Mouse (Mus musculus): ENCODE data around the gene Gm28308. TPM values are rescaled to one million over a fixed set of nuclear protein-coding genes. Genes with fewer than 3 reads are reported as not detected.

The Gm28308 gene
- polyA plus RNA-seq (2016; fragmentation: Nextera tagmentation; extraction: Ambion mirVana): not detected in 2 replicates

- 2% methylated on average over 38 of the region's 38 CpGs for WGBS
These were observed at the start of gene Gm28308, which contains the start of gene Hoxa3 for GRCm38 (mm10) chr6:52213119-52213986. Gene Gm28308, minus strand, starts transcription at chr6:52213339. Gene Hoxa3, minus strand, starts transcription at chr6:52213336.

DNA sequence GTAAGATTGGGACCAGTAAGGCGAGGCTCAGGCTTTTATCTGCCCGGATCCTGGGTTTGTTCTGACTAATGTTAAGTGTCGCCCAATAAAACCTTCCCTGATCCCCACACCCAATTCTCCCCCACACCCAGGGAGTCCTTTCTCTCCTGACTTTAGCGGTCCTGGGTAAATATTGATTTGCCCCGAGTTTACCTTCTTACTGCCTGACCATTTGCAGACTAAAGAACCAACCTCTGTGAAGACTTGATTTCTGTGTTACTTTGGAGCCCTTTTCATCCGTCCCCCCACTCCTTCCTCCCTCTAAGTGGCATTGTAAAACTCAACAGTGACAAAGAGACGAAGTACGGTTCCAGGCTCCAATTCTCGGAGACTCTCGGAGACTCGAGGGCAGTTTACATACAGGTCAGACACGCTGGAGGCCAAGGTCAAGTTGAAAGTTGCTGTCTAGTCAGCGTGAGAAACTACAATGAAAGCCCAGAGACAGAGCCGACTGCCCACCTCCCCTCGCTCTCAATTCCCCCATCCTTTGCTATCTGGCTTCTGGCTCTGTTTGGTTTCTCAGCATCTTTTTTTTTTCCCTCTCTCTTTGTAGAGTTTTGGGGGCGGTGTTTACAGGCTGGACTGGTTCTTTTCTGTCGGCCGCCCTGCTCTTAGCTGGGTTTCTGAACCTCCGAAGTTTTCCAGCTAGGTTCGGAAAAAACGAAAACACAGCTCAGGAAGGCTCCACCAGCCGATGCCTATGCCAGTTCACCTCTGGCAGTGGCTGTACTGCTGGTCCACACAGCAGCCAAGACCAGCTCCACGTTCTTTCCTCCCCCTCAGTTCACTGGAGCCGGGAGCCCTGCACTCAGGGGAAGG, 49.6 kb upstream of the Gm28308 start:
- H3K27me3 ChIP-seq (ENCODE audit: insufficient read depth, poor library complexity, severe bottlenecking): peaks cover 97% of the 10 kb centered on the region
- peaks cover 14% of the 10 kb centered on the region for H3K4me1 ChIP-seq
- DNase-seq (ENCODE audit: low spot score): peak; percentile 75
- WGBS: 1% methylated on average over 24 of the region's 24 CpGs
- no peak overlapping the region for H3K4me3 ChIP-seq
- no peak overlapping the region for H3K27ac ChIP-seq
- no peaks in the 10 kb centered on the region for H3K36me3 ChIP-seq
- no peaks in the 10 kb centered on the region for H3K9me3 ChIP-seq

More at GRCm38 (mm10) chr6:52213119-52213986, at the start of gene Gm28308, which contains the start of gene Hoxa3:
- Histone ChIP-seq H3K9me3 (no peaks in the 10 kb centered on the region), H3K36me3 (no peaks in the 10 kb centered on the region), H3K4me3 (peak within 1 kb of the TSS; percentile 45), H3K27ac (no peak within 1 kb of the TSS), H3K27me3 (ENCODE audit: insufficient read depth, poor library complexity, severe bottlenecking) (peaks cover 100% of the 10 kb centered on the region), H3K4me1 (peaks cover 37% of the 10 kb centered on the region)
- peak; percentile 77 for DNase-seq (ENCODE audit: low spot score)

- 2% methylated on average over 9 of the region's 9 CpGs for WGBS
- Histone ChIP-seq H3K27ac (no peak overlapping the region), H3K27me3 (ENCODE audit: insufficient read depth, poor library complexity, severe bottlenecking) (peaks cover 98% of the 10 kb centered on the region), H3K9me3 (no peaks in the 10 kb centered on the region), H3K4me3 (no peak overlapping the region), H3K4me1 (peaks cover 14% of the 10 kb centered on the region), H3K36me3 (no peaks in the 10 kb centered on the region)
- peak; percentile 72 for DNase-seq (ENCODE audit: low spot score)
These were observed 48.8 kb upstream of the Gm28308 start for GRCm38 (mm10) chr6:52261751-52262462.

DNA sequence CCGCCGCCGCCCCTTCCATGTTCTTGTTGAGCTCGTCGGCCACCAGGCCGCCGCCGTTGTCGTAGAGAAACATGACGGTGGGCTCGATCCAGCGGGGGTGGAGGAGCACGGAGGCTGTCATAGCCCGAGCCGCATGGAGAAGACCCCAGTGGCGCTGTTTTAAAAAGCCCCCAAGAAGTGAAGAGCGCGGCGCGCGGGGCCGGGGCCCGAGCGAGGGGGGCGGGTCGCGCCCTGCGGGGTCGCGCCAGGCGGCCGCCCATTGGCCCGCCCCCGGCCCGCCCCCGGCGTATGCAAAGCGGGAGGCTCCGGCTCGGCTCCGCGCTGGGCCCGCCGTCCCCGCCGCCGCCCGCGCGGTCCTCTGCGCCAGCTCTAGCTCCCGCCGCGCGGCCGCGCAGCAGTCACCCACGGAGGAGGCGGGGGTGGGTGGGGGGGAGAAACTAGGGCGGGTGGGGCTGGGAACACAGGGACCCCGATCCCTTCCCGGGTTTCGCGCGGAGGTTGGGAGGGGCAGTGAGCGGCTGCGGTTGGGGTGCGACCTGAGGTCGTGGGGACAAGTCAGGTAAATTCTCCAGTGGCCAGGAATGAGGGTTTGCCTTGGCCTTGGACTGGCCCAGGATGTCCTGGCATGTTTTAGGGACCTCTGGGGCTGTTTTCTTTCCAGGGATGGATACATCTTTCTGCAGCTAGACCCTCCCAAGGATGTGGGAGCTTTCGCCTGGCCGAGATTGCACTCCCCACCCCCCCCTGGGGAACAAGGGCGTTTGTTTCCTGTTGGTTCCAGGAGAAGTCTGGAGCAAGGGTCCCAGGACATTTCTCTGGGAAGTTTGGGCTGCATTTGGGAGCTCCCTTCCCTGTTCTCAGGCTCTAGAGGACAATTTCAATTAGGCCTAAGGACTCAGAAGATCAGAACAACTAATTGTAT, 47.8 kb upstream of the Gm28308 start, which contains the start of gene Hoxa13:
Gene Hoxa13, minus strand, starts transcription at position 227 of the 922 bp plus-strand sequence.
- Histone ChIP-seq H3K27me3 (ENCODE audit: insufficient read depth, poor library complexity, severe bottlenecking) (peaks cover 98% of the 10 kb centered on the region), H3K4me3 (peak within 1 kb of the TSS; percentile 58), H3K27ac (no peak within 1 kb of the TSS), H3K36me3 (no peaks in the 10 kb centered on the region), H3K9me3 (no peaks in the 10 kb centered on the region), H3K4me1 (peaks cover 14% of the 10 kb centered on the region)
- WGBS: under 1% methylated on average over 71 of the region's 72 CpGs
- DNase-seq (ENCODE audit: low spot score): peak; percentile 80

DNA sequence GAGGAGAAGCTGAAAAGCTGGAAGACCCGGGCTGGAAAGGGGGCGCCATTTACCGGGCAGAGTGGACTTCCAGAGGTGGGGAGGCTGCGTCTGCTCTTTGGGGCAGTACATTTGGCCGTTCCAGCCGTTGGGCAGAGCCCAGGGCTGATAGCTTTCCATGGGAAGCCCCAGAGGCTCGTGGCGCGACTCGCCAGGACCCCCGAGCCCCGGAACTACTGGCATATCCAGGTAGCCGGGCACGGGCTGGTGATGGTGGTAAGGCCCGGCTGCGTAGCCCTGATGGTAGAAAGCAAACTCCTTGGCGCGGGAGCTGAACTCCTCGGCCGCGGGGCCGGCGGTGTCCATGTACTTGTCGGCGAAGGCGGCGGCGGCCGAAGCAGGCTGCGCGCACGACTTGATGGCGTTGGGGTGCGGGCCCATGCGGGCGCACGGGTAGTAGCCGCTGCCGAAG, 46.7 kb upstream of the Gm28308 start:
- WGBS: under 1% methylated on average over 37 of the region's 39 CpGs
- DNase-seq (ENCODE audit: low spot score): peak; percentile 77
- no peak overlapping the region for H3K27ac ChIP-seq

GRCm38 (mm10) chr6:52259081-52259790, 46.1 kb upstream of the Gm28308 start:
- Histone ChIP-seq H3K27me3 (ENCODE audit: insufficient read depth, poor library complexity, severe bottlenecking) (peaks cover 98% of the 10 kb centered on the region), H3K27ac (no peak overlapping the region), H3K4me1 (peaks cover 14% of the 10 kb centered on the region), H3K36me3 (no peaks in the 10 kb centered on the region), H3K9me3 (no peaks in the 10 kb centered on the region), H3K4me3 (peak overlapping the region; percentile 58)
- WGBS: under 1% methylated on average over 24 of the region's 25 CpGs
- DNase-seq (ENCODE audit: low spot score): peak; percentile 71

More for the DNA sequence above, 46.7 kb upstream of the Gm28308 start:
- H3K4me3 ChIP-seq: peak overlapping the region; percentile 58
- peaks cover 98% of the 10 kb centered on the region for H3K27me3 ChIP-seq (ENCODE audit: insufficient read depth, poor library complexity, severe bottlenecking)
- H3K9me3 ChIP-seq: no peaks in the 10 kb centered on the region
- peaks cover 14% of the 10 kb centered on the region for H3K4me1 ChIP-seq
- H3K36me3 ChIP-seq: no peaks in the 10 kb centered on the region

- DNase-seq (ENCODE audit: low spot score): peak; percentile 75
- H3K36me3 ChIP-seq: no peaks in the 10 kb centered on the region
- H3K4me3 ChIP-seq: no peak overlapping the region
- no peaks in the 10 kb centered on the region for H3K9me3 ChIP-seq
- under 1% methylated on average over 6 of the region's 6 CpGs for WGBS
- peaks cover 98% of the 10 kb centered on the region for H3K27me3 ChIP-seq (ENCODE audit: insufficient read depth, poor library complexity, severe bottlenecking)
- H3K4me1 ChIP-seq: peaks cover 25% of the 10 kb centered on the region
- no peak overlapping the region for H3K27ac ChIP-seq
These were observed 43.8 kb upstream of the Gm28308 start for GRCm38 (mm10) chr6:52256956-52257355.

GRCm38 (mm10) chr6:52253511-52254500, 40.7 kb upstream of the Gm28308 start:
- Histone ChIP-seq H3K27me3 (ENCODE audit: insufficient read depth, poor library complexity, severe bottlenecking) (peaks cover 100% of the 10 kb centered on the region), H3K4me3 (peak overlapping the region; percentile 44), H3K36me3 (no peaks in the 10 kb centered on the region), H3K27ac (no peak overlapping the region), H3K9me3 (no peaks in the 10 kb centered on the region), H3K4me1 (peaks cover 15% of the 10 kb centered on the region)
- 1% methylated on average over 59 of the region's 59 CpGs for WGBS
- peak; percentile 73 for DNase-seq (ENCODE audit: low spot score)

- Histone ChIP-seq H3K4me1 (peaks cover 20% of the 10 kb centered on the region), H3K27me3 (ENCODE audit: insufficient read depth, poor library complexity, severe bottlenecking) (peaks cover 100% of the 10 kb centered on the region), H3K4me3 (peak overlapping the region; percentile 44; the same call in 1 of the 2 replicates), H3K36me3 (no peaks in the 10 kb centered on the region), H3K27ac (no peak overlapping the region), H3K9me3 (no peaks in the 10 kb centered on the region)
- under 1% methylated on average over 35 of the region's 35 CpGs for WGBS
- DNase-seq (ENCODE audit: low spot score): peak; percentile 75
These were observed 39.7 kb upstream of the Gm28308 start for GRCm38 (mm10) chr6:52252775-52253376.

Measured in heart, embryonic 10.5 days (tissue).